In genomic region chr12:112042681-112043080, GRCm38 (mm10) we compare ENCODE assay signal across 18 mouse cellular contexts.
DNase-seq lines count a peak whose midpoint lies in the region; ATAC-seq lines count a peak whose summit lies in the region.
"Had no signal": no experiment of that assay in that cellular context is flagged by ENCODE, and none has a peak within 500 bp of the region (broad histone marks: within the 10 kb centered on the region; RNA-seq: fewer than 3 reads in every experiment).

No protein-coding gene starts in this region.

- no peaks in the 10 kb centered on the region for H3K9me3 ChIP-seq in forebrain, embryonic 11.5 days (ENCODE audit: control insufficient read depth, low read length)
- H3K9me3 ChIP-seq in forebrain, embryonic 14.5 days (replicated peaks; ENCODE audit: control insufficient read depth, low read length), result no peaks in the 10 kb centered on the region
- H3K9me3 ChIP-seq: G1E had no signal

- no peaks in the 10 kb centered on the region for H3K4me1 ChIP-seq in forebrain, embryonic 11.5 days (replicated peaks; ENCODE audit: control insufficient read depth, insufficient read depth, low read length)
- no peaks in the 10 kb centered on the region for H3K4me1 ChIP-seq in forebrain, embryonic 14.5 days (ENCODE audit: control insufficient read depth, insufficient read depth, low read length)

- no peak overlapping the region for H3K4me3 ChIP-seq in forebrain, embryonic 11.5 days (ENCODE audit: low read depth, low read length)
- H3K4me3 ChIP-seq in forebrain, embryonic 14.5 days (ENCODE audit: low read depth, low read length), result no peak overlapping the region

- DNase-seq in forebrain, embryonic 11.5 days (ENCODE audit: low spot score), result peak; percentile 47
- no peak for DNase-seq in forebrain, embryonic 14.5 days (ENCODE audit: low spot score)
- peak; percentile 88 for DNase-seq in heart, adult 11 months
- DNase-seq in heart, postnatal 14 days, result no peak
- DNase-seq: adrenal gland, adult 2 months; adrenal gland, adult 8-10 months; adrenal gland, postnatal 10 days; adrenal gland, postnatal 14 days; adrenal gland, postnatal 25 days; adrenal gland, postnatal 36 days; B cell, adult 2 months; cerebellum, adult 11 months; cerebellum, adult 11-12 months; cerebellum, adult 18-20 months had no signal

- ATAC-seq in forebrain, embryonic 11.5 days (replicated peaks; ENCODE audit: low FRiP score), result no peak
- ATAC-seq in forebrain, embryonic 14.5 days, result no peak
- ATAC-seq: activated CD4-positive, CD25-positive, alpha-beta regulatory T cell, adult 4 months; CD4-positive, CD25-positive, alpha-beta regulatory T cell, adult 4 months; Patski had no signal

- no peak overlapping the region for H3K27ac ChIP-seq in forebrain, embryonic 11.5 days (ENCODE audit: low read depth, low read length)
- no peak overlapping the region for H3K27ac ChIP-seq in forebrain, embryonic 14.5 days (ENCODE audit: low read depth, low read length)

- H3K36me3 ChIP-seq in forebrain, embryonic 11.5 days (ENCODE audit: control insufficient read depth, insufficient read depth, low read length), result no peaks in the 10 kb centered on the region
- no peaks in the 10 kb centered on the region for H3K36me3 ChIP-seq in forebrain, embryonic 14.5 days (ENCODE audit: control insufficient read depth, insufficient read depth, low read length)
- H3K36me3 ChIP-seq: G1E had no signal

- no peak overlapping the region for H3K9ac ChIP-seq in forebrain, embryonic 11.5 days (ENCODE audit: low read length)
- no peak overlapping the region for H3K9ac ChIP-seq in forebrain, embryonic 14.5 days (ENCODE audit: low read length)

- no peak overlapping the region for H3K4me2 ChIP-seq in forebrain, embryonic 11.5 days (ENCODE audit: low read depth, low read length, severe bottlenecking)
- H3K4me2 ChIP-seq in forebrain, embryonic 14.5 days (ENCODE audit: low read length), result no peak overlapping the region

- no peaks in the 10 kb centered on the region for H3K27me3 ChIP-seq in forebrain, embryonic 11.5 days (ENCODE audit: control insufficient read depth, insufficient read depth, low read length)
- no peaks in the 10 kb centered on the region for H3K27me3 ChIP-seq in forebrain, embryonic 14.5 days (replicated peaks; ENCODE audit: control insufficient read depth, insufficient read depth, low read length)

- intact Hi-C loops in heart, postnatal 14 days (cut with DNase I), result no loop called here

- WGBS in forebrain, embryonic 11.5 days, result 90% methylated on average over 14 of the region's 14 CpGs
- WGBS in forebrain, embryonic 14.5 days, result 89% methylated on average over 14 of the region's 14 CpGs

Comparison
In these comparisons a context has a peak if more than half of its experiments do, and no peak if none do; other contexts are left out.
1. DNase-seq: peak in forebrain, embryonic 11.5 days (single experiment) and heart, adult 11 months (single experiment); none in forebrain, embryonic 14.5 days (single experiment) and heart, postnatal 14 days (0 of 2).